Mouse (Mus musculus) thymus, adult 2 months (tissue): Measurements from ENCODE around the gene Rpl27.

Experiments
- CTCF ChIP-seq: fragments of 200-500 bp; IDR thresholded peaks from 2 replicates; pipeline ENCODE4 v1.5.1; 2012; ENCODE audit warnings: mild to moderate bottlenecking, control low read depth, low read length, moderate library complexity, borderline replicate concordance; ENCODE audit not compliant: control insufficient read depth, poor library complexity, insufficient read depth; ENCODE audit errors: extremely low read depth
- POLR2A ChIP-seq: fragments of 200-500 bp; IDR thresholded peaks from 2 replicates; pipeline ENCODE4 v1.6.1; 2012; ENCODE audit warnings: mild to moderate bottlenecking, low read length, control low read depth, moderate library complexity; ENCODE audit not compliant: control insufficient read depth, poor library complexity, insufficient read depth; ENCODE audit errors: extremely low read depth

DNA sequence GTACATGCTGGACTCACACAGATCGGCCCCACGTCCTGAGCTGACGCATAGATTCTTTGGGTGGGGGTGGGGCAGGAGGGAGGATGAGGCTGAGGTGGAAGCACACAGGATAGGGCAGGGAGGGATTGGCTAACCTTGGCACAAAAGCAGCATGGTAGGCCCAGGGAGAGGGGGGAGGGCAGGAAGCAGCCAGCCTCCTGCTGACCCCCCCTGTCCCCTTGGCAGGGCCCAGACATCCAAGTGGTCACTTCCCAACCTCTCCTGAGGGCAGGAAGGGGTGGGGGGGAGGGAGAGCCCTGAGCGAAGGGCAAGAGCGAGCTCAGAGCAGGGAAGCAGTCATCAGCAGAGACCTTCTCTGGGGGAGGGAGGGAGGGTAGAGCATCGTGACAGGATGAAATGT, 17.6 kb downstream of the Rpl27 start:
- TF ChIP-seq CTCF (no peak), POLR2A (no peak)
